Mouse (Mus musculus) spleen, postnatal 4 days (tissue): Measurements from ENCODE around the gene Ak1.

Experiments
- DNase-seq, 2 experiments: peaks; one replicate each; pipeline ENCODE4 v3.0.0; 2022; ENCODE audit warnings: low spot score in 2 of 2

Gene Ak1

DNA sequence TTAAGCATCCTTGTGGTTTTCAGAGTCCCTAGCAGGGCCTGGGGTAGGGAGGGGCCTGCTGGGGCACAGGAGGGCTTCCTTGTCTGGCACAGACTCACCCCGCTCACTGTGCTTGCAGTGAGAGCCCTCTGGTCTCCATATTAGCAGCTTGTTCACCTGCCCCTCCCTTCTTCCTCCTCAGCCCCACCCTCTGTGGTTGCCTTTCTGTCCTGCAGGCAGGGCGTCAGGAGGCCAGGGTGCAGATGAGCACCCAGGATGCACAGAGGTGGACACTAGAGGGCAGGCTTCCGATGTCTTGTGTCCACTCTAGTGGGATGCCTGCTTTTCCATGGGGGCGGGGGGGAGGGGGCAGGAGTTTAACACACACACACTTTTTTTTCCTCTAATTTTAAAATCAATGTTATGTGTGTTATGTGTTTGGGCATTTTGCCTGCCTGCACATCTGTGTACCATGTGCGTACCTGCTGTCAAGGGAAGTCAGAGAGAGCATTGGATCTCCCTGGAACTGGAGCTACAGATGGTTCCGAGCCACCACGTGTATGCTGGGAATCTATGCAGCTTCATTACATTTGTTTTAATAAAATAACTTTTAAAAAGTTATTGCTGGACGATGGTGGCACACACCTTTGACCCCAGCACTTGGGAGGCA is 20.0 kb upstream of the Ak1 start:
- DNase-seq, result peak; percentile 65 to 79

DNA sequence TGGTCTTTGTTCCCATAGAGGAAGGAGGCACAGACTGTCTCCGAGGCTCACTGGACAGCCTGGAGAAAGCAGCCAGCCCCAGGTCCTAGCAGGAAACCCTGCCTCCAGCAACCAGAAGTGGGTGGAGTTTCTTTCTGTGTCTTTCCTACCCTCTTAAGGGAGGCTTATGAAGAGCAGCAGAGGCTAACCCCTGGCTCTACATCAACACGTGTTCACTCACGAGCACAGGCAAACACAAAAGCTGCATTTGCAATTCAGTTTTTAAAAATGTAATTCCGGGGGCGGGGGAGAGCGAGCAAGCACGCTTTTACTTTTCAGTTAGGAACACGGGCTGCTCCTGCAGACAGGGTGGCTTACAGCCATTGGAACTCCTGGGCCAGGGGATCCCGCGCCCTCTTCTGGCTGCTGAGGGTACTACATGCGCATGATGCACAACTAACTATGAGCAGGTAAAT is 18.9 kb upstream of the Ak1 start:
- DNase-seq, result peak; percentile 88 to 98

DNA sequence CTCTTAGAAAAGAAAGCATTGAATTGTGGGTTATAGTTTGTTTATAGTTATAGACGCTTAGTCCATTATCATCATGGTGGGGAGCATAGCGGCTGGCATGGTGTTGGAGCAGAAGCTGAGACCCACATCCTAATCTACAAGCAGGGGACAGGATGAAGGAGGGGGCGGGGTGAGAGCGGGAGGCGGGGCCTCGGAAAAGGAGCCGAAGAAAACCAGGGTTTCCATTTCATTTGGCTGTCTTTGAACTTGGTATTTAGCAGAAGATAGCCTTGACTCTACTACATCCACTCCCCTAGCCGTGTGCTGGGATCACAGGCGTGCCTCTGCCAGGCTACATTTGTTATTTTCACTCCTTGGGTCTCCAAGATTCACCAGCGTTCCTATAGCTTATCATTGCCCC is 16.9 kb upstream of the Ak1 start:
- DNase-seq, result no peak

DNA sequence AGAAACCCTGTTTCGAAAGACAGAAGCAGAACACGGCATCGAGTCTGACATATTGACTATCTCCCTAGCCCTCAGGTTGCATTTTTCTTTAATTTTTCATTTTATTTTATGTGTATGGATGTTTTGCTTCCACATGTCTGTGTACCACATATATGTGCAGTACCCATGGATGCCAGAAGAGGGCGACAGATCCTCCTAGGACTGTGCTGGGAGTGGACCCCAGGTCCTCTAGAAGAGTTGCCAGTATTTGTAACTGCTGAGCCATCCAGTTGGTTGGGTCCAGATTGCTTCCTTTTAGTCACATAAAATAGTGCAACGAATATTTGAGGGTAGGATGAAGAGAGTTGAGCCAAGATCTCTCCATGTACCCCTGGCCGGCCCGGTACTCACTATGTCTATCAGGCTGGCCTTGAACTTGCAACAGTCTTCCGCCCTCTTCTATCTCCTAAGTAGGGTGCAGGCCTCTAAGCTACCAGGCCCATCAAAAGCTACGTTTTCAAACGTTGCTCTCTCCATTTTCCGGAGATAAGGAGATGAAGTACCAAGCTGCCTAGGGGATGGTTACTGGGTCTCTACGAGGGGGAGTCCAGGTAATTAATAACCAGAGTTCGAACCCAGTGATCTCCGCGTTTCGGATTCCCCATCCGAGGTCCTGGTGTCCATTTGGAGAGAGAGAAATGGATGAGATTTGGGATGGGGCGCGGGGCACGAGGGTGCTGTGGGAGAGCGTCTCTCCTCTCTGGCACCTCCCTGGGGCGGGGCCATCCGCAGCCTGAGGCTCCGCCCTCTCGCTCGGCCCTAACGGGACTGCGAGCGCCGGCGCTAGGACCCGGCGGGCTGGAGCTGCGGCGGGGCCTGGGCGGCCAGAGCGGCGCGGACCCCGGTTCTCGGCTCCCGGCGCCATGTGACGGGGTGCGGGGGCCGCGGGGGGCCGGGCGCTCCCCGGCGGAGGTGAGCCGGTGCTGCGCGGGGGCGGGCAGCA is 15.1 kb upstream of the Ak1 start:
- peak; percentile 89 to 92 for DNase-seq

DNA sequence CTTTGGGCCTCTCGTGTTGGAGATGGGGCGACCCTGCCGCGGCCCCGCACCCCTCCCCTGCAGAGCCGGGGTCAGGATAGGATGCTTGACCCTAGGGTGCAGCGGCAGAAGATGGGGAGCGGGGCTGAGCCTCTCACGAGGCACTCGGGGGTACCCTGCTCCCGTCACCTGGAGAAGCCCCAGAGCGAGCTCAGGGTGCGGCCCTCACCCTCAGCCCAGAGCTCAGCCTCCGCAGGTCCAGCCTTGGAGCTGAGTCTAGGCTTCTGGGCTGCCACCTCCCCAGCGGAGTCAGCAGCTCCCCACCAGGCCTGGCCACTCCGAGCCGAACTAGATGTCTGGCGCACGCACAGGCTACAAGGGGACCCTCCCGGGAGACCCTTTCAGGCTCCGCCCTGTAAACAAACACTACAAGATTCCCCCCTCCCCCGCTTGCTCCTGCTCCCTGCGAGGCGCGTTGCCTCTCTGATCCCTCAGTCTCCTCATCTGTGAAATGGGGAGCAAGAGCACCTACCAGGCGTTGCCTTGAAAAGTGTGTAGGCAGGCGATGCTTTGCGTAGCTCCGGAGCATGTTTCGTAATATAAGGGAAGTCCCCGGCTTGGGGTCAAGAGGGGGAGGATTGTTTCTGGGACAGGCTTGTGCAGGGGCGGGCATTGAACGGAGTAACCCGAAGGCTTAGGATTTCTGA is 14.2 kb upstream of the Ak1 start:
- DNase-seq, result peak; percentile 49 to 78

DNA sequence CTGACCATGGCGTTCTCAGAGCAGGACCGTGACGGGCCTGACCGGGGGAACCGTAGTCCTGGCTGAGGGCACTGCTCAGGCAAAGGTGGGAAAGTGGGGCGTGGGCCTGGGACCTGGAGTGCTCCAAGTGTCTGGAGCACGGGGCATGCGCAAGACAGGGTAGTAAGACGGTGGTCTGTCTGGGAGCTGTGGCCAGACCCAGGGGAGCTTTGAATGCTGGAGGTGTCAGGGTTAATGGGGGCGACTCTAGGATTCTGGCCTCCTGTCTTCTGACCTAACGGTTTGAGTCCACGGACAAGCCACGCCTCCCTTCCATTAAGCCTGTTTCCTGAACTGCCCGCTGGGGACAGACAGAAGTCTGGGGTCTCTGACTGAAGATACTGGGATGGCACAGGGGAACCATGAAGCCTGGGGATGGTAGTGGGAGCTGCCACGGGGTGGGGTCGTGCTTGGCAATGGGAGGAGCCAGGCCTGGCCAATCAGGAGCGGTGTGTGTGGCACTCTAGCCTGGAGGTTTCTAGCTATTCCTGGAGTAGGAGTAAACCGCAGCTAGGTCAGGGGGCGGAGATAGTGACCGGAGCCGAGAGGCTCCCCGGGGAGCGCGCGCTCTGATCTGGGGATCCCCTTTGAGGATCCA is 13.3 kb upstream of the Ak1 start:
- peak; percentile 67 to 79 for DNase-seq

DNA sequence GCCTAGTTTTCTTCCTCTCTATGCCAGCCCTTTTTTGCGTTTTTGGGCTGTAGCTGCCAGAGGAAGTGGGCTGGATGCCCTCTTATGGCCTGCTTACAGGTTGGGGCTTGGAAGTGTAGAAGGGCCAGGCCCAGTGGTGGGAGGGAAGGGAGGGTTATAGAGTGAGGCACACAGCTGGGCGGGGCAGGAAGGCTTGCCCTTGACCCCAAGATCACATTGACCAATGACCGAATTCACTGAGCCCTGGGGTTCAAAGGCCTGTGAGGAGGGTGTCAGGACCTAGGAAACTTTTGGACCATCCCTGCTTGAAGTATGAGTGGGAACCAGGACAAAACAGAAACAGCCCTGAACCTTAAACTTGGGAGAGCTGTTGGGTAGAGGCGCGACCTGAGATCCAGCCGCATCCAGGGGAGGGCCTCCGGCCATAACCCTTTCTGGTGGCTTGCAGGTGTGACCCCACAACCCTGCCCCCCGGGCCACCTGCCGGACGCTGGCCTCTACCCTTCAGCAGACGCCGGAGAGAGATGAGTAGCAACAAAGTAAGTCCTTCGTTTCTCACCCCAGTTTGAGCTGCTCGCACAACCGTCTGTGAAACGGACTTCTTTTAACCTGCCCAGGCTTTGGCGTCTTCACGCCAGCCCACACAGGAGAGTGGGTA is 12.7 kb upstream of the Ak1 start:
- DNase-seq, result no peak

DNA sequence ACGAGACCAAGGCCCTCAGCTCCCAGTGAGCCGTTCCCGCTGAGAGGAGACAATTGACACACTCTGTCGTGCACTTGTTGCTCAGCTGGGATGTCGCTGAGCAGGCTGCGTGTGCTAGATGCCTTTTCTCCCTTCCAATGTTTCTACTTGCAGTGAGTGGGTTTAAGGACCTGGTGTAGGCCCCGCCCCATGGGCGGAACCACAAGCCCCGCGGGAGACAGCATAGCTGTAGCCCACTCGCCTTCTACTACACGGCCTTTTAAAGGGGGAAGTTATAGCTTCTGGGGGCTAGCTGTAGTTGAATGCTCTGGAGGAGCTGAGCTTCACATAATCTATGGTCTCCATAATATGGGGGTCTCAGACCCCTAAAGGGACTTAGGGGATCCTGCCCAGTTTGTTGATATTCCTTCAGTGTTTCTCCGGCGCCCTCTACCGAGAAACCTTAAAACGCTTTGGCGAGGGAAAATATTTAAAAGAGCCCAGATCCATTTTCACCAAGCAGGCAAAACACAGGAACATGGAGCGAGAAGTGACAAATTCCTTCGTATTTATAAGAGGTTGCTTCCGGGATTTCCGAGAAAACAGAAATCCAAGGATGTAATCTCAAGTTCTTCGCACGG is 10.8 kb upstream of the Ak1 start:
- peak in 1 of 2 experiments; percentile 48 for DNase-seq

DNA sequence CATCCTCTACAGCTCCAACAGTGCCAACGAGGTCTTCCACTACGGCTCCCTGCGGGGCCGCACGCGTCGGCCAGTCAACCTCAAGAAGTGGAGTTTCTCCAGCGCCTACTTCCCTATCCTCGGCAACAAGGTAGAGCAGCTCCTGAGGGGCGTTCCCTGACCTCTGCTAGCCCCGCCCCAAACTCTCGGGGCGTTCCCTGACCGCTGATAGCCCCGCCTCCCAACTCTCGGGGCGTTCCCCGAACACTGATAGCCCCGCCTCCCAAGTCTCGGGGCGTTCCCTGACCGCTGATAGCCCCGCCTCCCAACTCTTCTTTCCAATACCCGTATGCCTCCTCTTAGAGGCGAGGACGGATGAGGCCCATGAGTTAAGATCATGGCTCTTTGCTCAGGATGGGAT is 9.3 kb upstream of the Ak1 start:
- DNase-seq, result no peak

DNA sequence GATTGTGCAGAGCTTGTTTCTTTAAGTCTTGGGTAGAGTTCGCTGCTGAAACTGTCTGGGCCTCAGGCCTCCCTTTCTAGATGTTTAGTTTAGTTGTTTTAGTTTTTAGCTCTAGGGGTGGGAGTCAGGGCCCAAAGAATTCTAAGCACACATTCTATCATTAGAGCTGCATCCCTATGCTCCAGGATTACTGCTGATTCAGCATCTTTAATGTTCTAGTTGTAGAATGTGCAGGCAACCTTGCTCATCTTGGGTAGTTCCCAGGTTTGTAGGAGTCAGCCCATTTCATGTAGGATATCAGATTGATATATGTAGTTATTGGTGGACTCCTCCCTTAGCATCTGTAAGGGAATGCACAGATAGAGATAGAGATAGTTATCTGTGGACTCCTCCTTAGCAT is 4.4 kb upstream of the Ak1 start:
- no peak for DNase-seq

DNA sequence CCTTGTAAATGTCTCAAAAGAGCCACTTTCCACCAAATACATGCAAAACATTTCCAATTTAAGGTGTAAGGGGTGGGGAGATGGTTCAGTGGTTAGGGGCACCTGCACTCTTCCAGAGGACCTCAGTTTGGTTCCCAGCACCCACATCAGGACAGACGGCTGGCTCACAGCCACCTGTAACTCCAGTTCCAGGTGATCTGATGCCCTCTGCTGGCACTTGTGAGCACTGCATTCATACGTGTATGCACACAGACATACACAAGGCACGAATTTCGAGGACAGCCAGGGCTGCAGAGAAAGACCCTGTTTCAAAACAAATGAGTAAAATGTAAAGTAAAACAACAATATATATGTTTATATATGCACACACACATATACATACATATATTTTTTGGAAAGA is 4.0 kb upstream of the Ak1 start:
- no peak for DNase-seq

DNA sequence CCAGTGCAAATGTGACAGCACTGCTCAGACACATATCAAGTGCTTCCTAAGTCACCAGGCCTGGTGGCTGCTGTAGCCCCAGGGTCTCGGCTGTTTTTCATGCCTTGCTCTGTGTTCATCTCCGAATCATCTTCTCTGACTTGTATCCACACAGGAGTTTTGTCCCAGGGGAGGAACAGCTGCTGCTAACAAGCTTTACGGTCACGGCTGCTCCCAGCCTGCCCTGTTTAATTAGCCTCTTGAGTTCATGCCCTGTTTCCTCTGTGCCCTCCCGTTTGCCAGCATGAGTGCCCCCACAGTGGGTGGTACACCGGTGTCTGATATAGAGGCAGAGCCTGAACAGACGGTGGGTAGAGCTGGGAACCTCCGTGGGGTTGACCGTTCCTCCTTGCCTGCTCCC is 3.5 kb upstream of the Ak1 start:
- DNase-seq, result no peak

DNA sequence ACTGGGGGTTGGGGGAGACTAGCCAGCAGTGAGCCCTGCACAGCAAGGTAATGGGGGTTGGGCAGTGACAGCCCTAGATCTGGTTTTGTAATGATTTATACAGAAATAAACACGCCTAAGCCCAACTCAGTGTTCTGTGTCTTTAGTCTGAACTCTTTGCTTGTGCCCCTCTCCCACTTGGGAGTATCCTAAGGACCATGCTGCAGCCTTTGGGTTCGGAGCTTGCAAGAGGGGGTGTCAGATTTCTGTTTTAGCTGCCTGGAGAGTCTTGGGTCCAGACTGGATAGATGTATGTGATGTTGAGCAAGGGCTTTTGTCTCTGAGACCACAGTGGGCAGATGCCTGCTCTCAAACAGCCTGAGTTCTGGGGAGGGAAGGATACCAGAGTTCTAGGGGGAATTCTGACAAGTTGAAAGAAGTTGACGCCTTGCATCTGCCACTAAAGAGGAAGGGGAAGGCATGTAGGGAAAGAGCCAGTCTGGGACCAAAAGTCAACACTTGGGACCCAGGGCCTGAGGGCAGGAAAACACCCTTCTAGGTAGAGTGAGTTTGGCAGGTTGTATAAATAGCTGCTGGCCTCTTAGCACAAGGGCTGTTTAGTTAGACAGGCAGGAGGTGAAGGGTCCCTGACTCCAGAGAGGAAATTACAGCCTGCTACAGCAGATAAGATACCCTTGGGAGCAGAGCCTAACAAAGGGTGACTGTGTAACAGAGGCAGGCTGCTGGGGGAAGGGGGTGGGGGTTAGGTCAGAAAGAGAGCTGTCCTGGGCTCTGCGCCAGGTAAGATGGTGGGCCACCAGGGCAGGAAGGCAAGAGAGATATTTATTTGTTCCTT is 659 bp upstream of the Ak1 start:
- no peak for DNase-seq

DNA sequence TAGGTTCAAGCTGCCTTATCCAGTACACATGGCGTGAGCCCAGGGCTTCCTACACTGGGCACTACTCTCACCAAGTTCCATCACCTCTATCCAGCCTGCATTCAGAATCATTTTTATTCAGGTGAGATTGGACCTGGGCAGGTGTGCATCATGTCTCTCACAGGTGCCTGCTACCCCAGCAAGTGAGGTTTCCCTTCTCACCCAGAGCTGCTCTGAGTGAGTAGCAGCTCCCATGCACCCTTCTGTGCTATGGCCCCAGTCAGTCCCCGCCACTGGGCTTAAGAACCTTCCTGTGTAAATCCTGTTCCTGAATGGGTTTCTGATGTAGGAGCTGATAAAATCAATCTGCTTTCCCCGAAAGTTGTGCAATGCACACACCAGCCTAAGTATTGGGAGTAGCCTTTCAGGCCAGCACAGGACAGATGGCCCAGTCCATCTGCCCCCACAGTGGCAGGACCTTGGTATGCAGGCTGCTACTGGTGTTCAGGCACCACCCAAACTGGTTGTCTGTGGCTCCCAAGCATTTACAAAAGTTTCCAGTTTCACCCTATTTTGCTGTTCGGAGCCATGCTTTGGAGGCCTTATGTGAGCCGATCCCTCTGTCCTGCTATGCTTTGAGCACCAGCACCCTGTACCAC is 2.7 kb downstream of the Ak1 start:
- DNase-seq, result no peak

DNA sequence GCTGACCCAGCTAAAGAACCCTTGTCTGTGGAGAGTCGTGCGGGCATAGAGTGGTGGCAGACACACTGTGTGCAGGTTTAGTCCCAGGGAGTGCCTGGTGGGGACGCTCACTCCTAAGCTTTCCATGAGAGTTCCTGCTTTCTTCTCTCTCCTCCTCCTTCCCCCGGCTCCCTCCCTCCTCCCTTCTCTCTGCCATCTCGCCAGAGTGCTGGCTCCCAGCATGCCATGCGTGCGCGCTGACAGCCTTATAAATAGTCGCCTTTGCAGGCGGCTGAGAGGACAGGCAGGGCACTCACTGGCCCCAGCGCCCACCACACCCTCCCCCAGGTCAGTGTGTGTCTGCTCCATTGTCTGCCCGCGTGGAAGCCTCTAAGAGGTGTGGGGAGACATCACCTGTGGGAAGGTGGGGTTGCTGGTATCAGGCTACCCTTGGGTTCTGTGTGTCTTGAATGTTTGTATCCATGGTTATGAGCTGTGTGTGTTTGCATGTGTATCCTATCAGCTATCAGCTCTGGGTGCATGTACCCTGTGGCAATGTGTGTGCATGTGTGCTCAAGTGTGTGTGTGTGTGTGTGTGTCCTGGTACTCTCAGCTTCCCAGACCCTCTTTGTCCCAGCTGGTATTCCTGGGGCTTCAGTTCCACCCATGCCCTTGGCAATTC is 3.8 kb downstream of the Ak1 start:
- DNase-seq, result no peak

DNA sequence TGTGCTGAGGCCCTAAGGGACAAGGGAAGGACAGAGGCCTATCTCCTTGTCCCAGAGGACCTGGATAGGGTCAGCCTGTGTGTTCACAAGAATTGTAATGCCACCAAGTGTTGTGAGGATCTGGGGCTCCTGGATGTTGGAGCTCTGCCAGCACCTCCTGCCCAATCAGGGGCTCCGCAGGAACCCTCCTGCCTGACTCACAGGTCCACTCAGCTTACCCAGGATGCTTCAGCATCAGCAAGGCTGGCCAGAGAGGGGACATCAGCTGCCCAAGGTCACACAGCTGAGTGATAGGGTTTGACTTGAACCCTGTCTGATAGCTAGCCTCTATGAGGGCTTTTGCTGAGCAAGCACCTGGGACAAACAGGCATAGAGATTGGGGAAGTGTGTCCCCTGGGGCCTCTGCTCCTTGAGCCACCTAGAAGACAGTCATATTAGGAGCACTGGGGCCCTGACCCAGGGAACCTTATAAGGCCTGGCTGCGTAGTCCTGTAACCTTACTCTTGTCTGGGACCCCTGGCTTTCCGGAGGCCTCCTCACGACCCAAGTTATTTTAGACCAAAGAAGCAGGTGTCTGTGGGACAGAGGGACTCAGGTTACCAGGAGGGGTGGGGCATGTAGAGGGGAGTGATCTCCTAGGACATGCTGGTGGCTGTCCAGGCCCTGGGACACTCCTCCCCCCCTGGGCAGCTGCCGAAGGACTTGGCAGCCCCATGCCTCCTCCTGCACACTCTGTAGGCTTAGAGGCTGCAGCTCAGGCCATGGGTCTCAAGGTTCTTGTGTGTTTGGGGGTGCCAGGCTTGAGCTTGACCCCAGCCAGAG is 4.5 kb downstream of the Ak1 start:
- DNase-seq, result no peak

DNA sequence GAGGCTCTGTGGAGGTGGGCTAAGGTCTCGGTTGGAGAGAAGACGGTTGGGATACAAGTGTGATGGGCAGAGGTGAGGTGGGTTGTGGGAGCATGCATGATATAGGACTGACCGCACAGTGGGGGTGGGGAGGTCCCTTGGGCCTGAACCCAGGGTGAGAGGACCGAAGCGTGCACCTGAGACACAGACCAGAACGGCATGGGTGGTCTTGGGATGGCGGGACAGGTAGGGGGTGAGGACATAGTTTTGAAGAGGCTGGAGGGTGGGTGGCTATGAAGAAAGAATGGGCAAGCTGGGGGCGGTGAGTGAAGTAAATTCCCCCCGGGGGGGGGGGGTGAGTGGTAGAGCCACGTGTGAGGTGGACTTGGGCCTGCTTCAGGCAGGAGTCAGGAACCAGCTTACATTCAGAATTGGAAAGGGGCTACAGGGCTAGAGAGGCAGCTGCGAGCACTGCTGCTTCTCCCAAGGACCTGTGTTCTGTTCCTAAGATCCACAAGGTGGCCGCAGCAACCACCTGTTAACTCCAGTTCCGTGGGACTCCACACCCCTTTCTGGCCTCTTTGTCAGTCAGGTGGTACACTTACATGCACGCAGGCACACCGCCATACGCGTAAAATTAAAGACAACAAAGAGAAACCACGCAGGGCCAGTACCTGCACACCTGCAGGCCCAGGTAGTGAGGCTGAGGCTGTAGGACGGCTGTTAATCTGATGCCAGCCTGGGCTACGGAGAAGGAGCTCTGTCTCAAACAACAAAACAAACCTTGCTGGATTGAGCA is 5.9 kb downstream of the Ak1 start:
- DNase-seq, result no peak
